Comparison of ENCODE assay signal across 26 mouse cellular contexts in genomic region chr2:34880054-34880453, GRCm38 (mm10). TPM values are rescaled to one million over a fixed set of nuclear protein-coding genes. Genes with fewer than 3 reads are reported as not detected.
"Had no signal": no experiment of that assay in that cellular context is flagged by ENCODE, and none has a peak within 500 bp of the region (broad histone marks: within the 10 kb centered on the region; RNA-seq: fewer than 3 reads in every experiment).

No protein-coding gene starts in this region.

- H3K4me1 ChIP-seq: midbrain, embryonic 13.5 days; midbrain, embryonic 15.5 days; neural tube, embryonic 12.5 days had no signal

- H3K36me3 ChIP-seq: lung, embryonic 15.5 days; midbrain, embryonic 13.5 days; midbrain, embryonic 15.5 days; neural tube, embryonic 12.5 days had no signal

- H3K4me3 ChIP-seq: lung, embryonic 15.5 days; megakaryocyte, embryonic 14.5 days; midbrain, embryonic 13.5 days; midbrain, embryonic 15.5 days; neural tube, embryonic 12.5 days had no signal

- H3K27ac ChIP-seq: lung, embryonic 15.5 days; macrophage; midbrain, embryonic 13.5 days; midbrain, embryonic 15.5 days; neural tube, embryonic 12.5 days had no signal

- H3K9me3 ChIP-seq: lung, embryonic 15.5 days; midbrain, embryonic 13.5 days; midbrain, embryonic 15.5 days; neural tube, embryonic 12.5 days had no signal

- DNase-seq: lung, adult 2 months; lung, postnatal 14 days; lung, postnatal 36 days; right cerebral cortex, adult 18-20 months; right cerebral cortex, postnatal 25 days; right cerebral cortex, postnatal 4 days; spleen, adult 18-20 months; thymus, adult 18-20 months; thymus, postnatal 14 days; thymus, postnatal 36 days had no signal

- H3K9ac ChIP-seq: lung, embryonic 15.5 days; midbrain, embryonic 13.5 days; midbrain, embryonic 15.5 days; neural tube, embryonic 12.5 days had no signal

- ATAC-seq: lung, postnatal 0 days; midbrain, embryonic 13.5 days; midbrain, embryonic 15.5 days had no signal

- H3K4me2 ChIP-seq: lung, embryonic 15.5 days; midbrain, embryonic 11.5 days; midbrain, embryonic 13.5 days; midbrain, embryonic 15.5 days; neural tube, embryonic 12.5 days had no signal

RNA-seq across cellular contexts. Expression of gene Cutal, which starts 5.9 kb away (rescaled TPM):
- total RNA-seq: megakaryocyte progenitor cell, adult 5-6 weeks; midbrain, postnatal 0 days; monocyte, adult 5-6 weeks; neutrophil, adult 5-6 weeks had no signal
- polyA plus RNA-seq: macrophage; neural tube, embryonic 12.5 days; neural tube, embryonic 14.5 days had no signal

RNA-seq across cellular contexts. Expression of gene Gm34653, which starts 47.2 kb away (rescaled TPM):
- total RNA-seq: midbrain, postnatal 0 days; monocyte, adult 5-6 weeks; neutrophil, adult 5-6 weeks had no signal
- polyA plus RNA-seq: lung, adult 2 months; lung, embryonic 15.5 days; lung, postnatal 0 days; macrophage; midbrain, embryonic 11.5 days; midbrain, embryonic 15.5 days; neural tube, embryonic 12.5 days; neural tube, embryonic 14.5 days; small intestine, adult 2 months; stomach, embryonic 14.5 days; stomach, embryonic 16.5 days had no signal
